Mouse (Mus musculus) left cerebral cortex, adult 9 months (tissue): ENCODE data around the gene Ptgfrn.

Source experiments
- DNase-seq, 2 experiments: peaks; one replicate each; pipeline ENCODE4 v3.0.0; 2022; ENCODE audit warnings: low spot score in 2 of 2

The Ptgfrn gene

GRCm38 (mm10) chr3:101110043-101110837 lies at the start of gene Ptgfrn:
Gene Ptgfrn (minus strand): TSS chr3:101110278.
- no peak for DNase-seq

GRCm38 (mm10) chr3:101159701-101160100 lies 49.6 kb upstream of the Ptgfrn start:
- DNase-seq: no peak

- DNase-seq: no peak
Measured at GRCm38 (mm10) chr3:101154067-101154466, 44.0 kb upstream of the Ptgfrn start.

GRCm38 (mm10) chr3:101153341-101153740 lies 43.3 kb upstream of the Ptgfrn start:
- no peak for DNase-seq

- DNase-seq: no peak
Measured at GRCm38 (mm10) chr3:101146126-101146772, 36.2 kb upstream of the Ptgfrn start.

- peak; percentile 54 to 65 for DNase-seq
Measured at GRCm38 (mm10) chr3:101145292-101146046, 35.4 kb upstream of the Ptgfrn start.

- DNase-seq: peak in 1 of 2 experiments; percentile 7
Measured at GRCm38 (mm10) chr3:101144366-101144948, 34.4 kb upstream of the Ptgfrn start.

GRCm38 (mm10) chr3:101143465-101143864 lies 33.4 kb upstream of the Ptgfrn start:
- DNase-seq: peak in 1 of 2 experiments; percentile 13

GRCm38 (mm10) chr3:101141864-101142263 lies 31.8 kb upstream of the Ptgfrn start:
- DNase-seq: peak in 1 of 2 experiments; percentile 45

GRCm38 (mm10) chr3:101139958-101140357 lies 29.9 kb upstream of the Ptgfrn start:
- no peak for DNase-seq

- no peak for DNase-seq
Measured at GRCm38 (mm10) chr3:101136483-101136882, 26.4 kb upstream of the Ptgfrn start.

- no peak for DNase-seq
Measured at GRCm38 (mm10) chr3:101134861-101135260, 24.8 kb upstream of the Ptgfrn start.

GRCm38 (mm10) chr3:101132981-101133380 lies 22.9 kb upstream of the Ptgfrn start:
- no peak for DNase-seq

GRCm38 (mm10) chr3:101131772-101132171 lies 21.7 kb upstream of the Ptgfrn start:
- DNase-seq: no peak

GRCm38 (mm10) chr3:101130526-101130925 lies 20.4 kb upstream of the Ptgfrn start:
- DNase-seq: no peak

- no peak for DNase-seq
Measured at GRCm38 (mm10) chr3:101129620-101130019, 19.5 kb upstream of the Ptgfrn start.

- DNase-seq: no peak
Measured at GRCm38 (mm10) chr3:101129090-101129489, 19.0 kb upstream of the Ptgfrn start.

GRCm38 (mm10) chr3:101127766-101128165 lies 17.7 kb upstream of the Ptgfrn start:
- no peak for DNase-seq

- no peak for DNase-seq
Measured at GRCm38 (mm10) chr3:101124716-101125115, 14.6 kb upstream of the Ptgfrn start.

- DNase-seq: no peak
Measured at GRCm38 (mm10) chr3:101122479-101122878, 12.4 kb upstream of the Ptgfrn start.

GRCm38 (mm10) chr3:101117774-101118173 lies 7.7 kb upstream of the Ptgfrn start:
- DNase-seq: no peak

GRCm38 (mm10) chr3:101117386-101117749 lies 7.3 kb upstream of the Ptgfrn start:
- no peak for DNase-seq
